ENCODE assay signal across 28 mouse cellular contexts in the genomic region with DNA sequence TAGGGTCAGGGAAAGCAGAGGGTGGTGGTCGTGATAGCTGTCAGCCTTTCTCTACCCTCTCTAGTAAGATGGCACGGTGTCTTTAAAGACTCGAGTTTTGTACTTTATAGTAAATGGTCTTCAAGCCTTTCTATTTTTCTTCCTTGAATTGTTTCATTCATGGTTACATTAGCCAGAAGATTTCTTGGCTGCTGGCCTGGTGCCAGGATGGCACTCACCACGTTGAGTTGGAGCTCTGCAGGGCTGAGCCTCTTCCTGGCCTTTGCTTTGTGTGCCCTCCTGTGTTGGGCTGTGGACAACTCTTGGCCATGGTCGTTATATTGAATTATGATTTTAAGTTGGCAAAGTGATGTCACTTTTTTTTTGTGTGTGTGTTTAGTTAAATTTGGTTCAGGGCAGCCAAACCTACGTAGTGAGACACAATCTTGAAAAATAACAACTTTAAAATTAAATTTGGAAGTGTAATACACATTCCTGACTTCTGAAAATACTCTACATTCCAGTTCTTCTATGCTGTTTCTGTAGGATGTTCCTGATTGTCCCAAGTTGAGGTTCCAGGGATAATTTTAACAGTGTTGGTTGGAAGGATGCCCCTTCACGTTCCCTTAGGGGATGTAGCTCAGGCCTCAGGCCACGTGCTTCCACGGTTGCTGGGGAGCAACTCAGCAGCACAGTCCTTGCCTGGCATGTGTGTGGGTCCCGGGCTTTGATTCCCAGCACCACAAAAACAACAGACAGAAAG. TPM values are rescaled to one million over a fixed set of nuclear protein-coding genes. Genes with fewer than 3 reads are reported as not detected.
DNase-seq lines count a peak whose midpoint lies in the region; ATAC-seq and TF ChIP-seq lines count a peak whose summit lies in the region.
"Had no signal": no experiment of that assay in that cellular context is flagged by ENCODE, and none has a peak within 500 bp of the region (broad histone marks: within the 10 kb centered on the region; RNA-seq: fewer than 3 reads in every experiment).

No protein-coding gene starts in this region.

- no peaks in the 10 kb centered on the region for H3K4me1 ChIP-seq in kidney, adult 2 months (ENCODE audit: control insufficient read depth, insufficient read depth, low read length)
- peaks cover 3% of the 10 kb centered on the region; the same call in 1 of the 2 replicates for H3K4me1 ChIP-seq in forebrain, embryonic 16.5 days (replicated peaks; ENCODE audit: control insufficient read depth, insufficient read depth, low read length)
- H3K4me1 ChIP-seq: forebrain, embryonic 15.5 days; heart, embryonic 13.5 days; hindbrain, embryonic 12.5 days; limb, embryonic 15.5 days; lung, embryonic 15.5 days; neural tube, embryonic 15.5 days had no signal

- H3K4me2 ChIP-seq in forebrain, embryonic 16.5 days (ENCODE audit: low read length): no peak overlapping the region
- H3K4me2 ChIP-seq: forebrain, embryonic 15.5 days; heart, embryonic 13.5 days; hindbrain, embryonic 12.5 days; limb, embryonic 15.5 days; lung, embryonic 15.5 days; neural tube, embryonic 15.5 days had no signal

- TF ChIP-seq CTCF in kidney, adult 2 months (conservative IDR thresholded peaks at IDR 0.05; ENCODE audit: insufficient read depth, insufficient read length, low read depth, low read length): no peak

- ATAC-seq in forebrain, embryonic 16.5 days: no peak
- ATAC-seq: activated CD4-positive, CD25-positive, alpha-beta regulatory T cell, adult 4 months; forebrain, embryonic 15.5 days had no signal

- H3K9me3 ChIP-seq in forebrain, embryonic 16.5 days (ENCODE audit: control insufficient read depth, low read length): no peaks in the 10 kb centered on the region
- H3K9me3 ChIP-seq: embryonic facial prominence, embryonic 10.5 days; forebrain, embryonic 15.5 days; G1E; heart, embryonic 13.5 days; hindbrain, embryonic 12.5 days; limb, embryonic 15.5 days; lung, embryonic 15.5 days; neural tube, embryonic 15.5 days had no signal

- H3K36me3 ChIP-seq in kidney, adult 2 months (ENCODE audit: control insufficient read depth, insufficient read depth, low read length): no peaks in the 10 kb centered on the region
- no peaks in the 10 kb centered on the region for H3K36me3 ChIP-seq in forebrain, embryonic 16.5 days (ENCODE audit: control insufficient read depth, insufficient read depth)
- H3K36me3 ChIP-seq: embryonic facial prominence, embryonic 10.5 days; forebrain, embryonic 15.5 days; hindbrain, embryonic 12.5 days; lung, embryonic 15.5 days; neural tube, embryonic 15.5 days had no signal

- H3K27me3 ChIP-seq in kidney, adult 2 months (replicated peaks; ENCODE audit: control insufficient read depth, insufficient read depth, low read length): no peaks in the 10 kb centered on the region
- H3K27me3 ChIP-seq in forebrain, embryonic 16.5 days (replicated peaks; ENCODE audit: control insufficient read depth, insufficient read depth, low read length): no peaks in the 10 kb centered on the region
- H3K27me3 ChIP-seq: CH12.LX; forebrain, embryonic 15.5 days; heart, embryonic 13.5 days; hindbrain, embryonic 12.5 days; limb, embryonic 15.5 days; lung, embryonic 15.5 days; neural tube, embryonic 15.5 days had no signal

- no peak overlapping the region for H3K4me3 ChIP-seq in kidney, adult 2 months (ENCODE audit: insufficient read depth, low read depth, low read length)
- no peak overlapping the region for H3K4me3 ChIP-seq in forebrain, embryonic 16.5 days (replicated peaks; ENCODE audit: low read length)
- H3K4me3 ChIP-seq: embryonic facial prominence, embryonic 10.5 days; forebrain, embryonic 15.5 days; heart, adult 2 months; heart, embryonic 13.5 days; hindbrain, embryonic 12.5 days; limb, embryonic 15.5 days; lung, embryonic 15.5 days; neural tube, embryonic 15.5 days had no signal

- WGBS in kidney, adult 2 months: 78% methylated on average over 10 of the region's 10 CpGs
- WGBS in forebrain, embryonic 16.5 days: 60% methylated on average over 10 of the region's 10 CpGs

- peak; percentile 59 to 61 for DNase-seq in cerebellum, postnatal 10 days
- DNase-seq in cerebellum, adult 11-12 months: no peak
- peak; percentile 8 to 11 for DNase-seq in kidney, postnatal 4 days
- DNase-seq in kidney, adult 2 months: no peak
- DNase-seq in MN1 (ENCODE audit: low spot score): peak; percentile 59
- DNase-seq in adipocyte (ENCODE audit: low spot score): peak; percentile 45
- DNase-seq in embryo, embryonic 11 days: no peak
- DNase-seq: B cell, adult 2 months; gastrocnemius, postnatal 36 days; heart, adult 2 months; kidney, adult 18-20 months; layer of hippocampus, adult 9-11 months; lung, postnatal 4 days; right cerebral cortex, postnatal 14 days; thymus, postnatal 14 days had no signal

- H3K9ac ChIP-seq in forebrain, embryonic 16.5 days (replicated peaks; ENCODE audit: low read depth, low read length): no peak overlapping the region
- H3K9ac ChIP-seq: forebrain, embryonic 15.5 days; heart, embryonic 13.5 days; hindbrain, embryonic 12.5 days; limb, embryonic 15.5 days; liver, embryonic 14.5 days; lung, embryonic 15.5 days; neural tube, embryonic 15.5 days had no signal

- H3K27ac ChIP-seq in kidney, adult 2 months (ENCODE audit: insufficient read depth, low read depth, low read length): no peak overlapping the region
- no peak overlapping the region for H3K27ac ChIP-seq in forebrain, embryonic 16.5 days (ENCODE audit: low read length)
- H3K27ac ChIP-seq: embryonic facial prominence, embryonic 10.5 days; forebrain, embryonic 15.5 days; heart, adult 2 months; heart, embryonic 13.5 days; hindbrain, embryonic 12.5 days; limb, embryonic 15.5 days; liver, embryonic 14.5 days; lung, embryonic 15.5 days; neural tube, embryonic 15.5 days; stomach, postnatal 0 days had no signal

- TF ChIP-seq POLR2A in kidney, adult 2 months (IDR thresholded peaks at IDR 0.05; ENCODE audit: low read depth, low read length): no peak

RNA-seq across cellular contexts. Expression of a gene that starts 18.7 kb away (rescaled TPM):
- 12.9 and 15.3 TPM in 2 replicates for polyA plus RNA-seq in kidney, adult 2 months (2012; rRNA removed)
- 21.6 and 22.0 TPM in 2 replicates for polyA plus RNA-seq in forebrain, embryonic 16.5 days (2015; fragmentation: Nextera tagmentation; extraction: Ambion mirVana)

Comparison
In these comparisons a context has a peak if more than half of its experiments do, and no peak if none do; other contexts are left out.
1. DNase-seq: peak in cerebellum, postnatal 10 days (2 of 2), kidney, postnatal 4 days (2 of 2), MN1 (single experiment) and adipocyte (single experiment); none in cerebellum, adult 11-12 months (single experiment), kidney, adult 2 months (single experiment) and embryo, embryonic 11 days (single experiment).